Mouse (Mus musculus) testis, adult 2 months (tissue): Measurements from ENCODE around the gene Plagl2. TPM values are rescaled to one million over a fixed set of nuclear protein-coding genes. Genes with fewer than 3 reads are reported as not detected.

ENCODE experiments used
- H3K27ac ChIP-seq: fragments of 200-500 bp; 2 replicates; pipeline ENCODE4 v1.5.1; 2012; ENCODE audit warnings: low read depth, low read length; ENCODE audit not compliant: control insufficient read depth, insufficient read depth
- H3K27me3 ChIP-seq: fragments of 200-500 bp; 2 replicates; pipeline ENCODE4 v1.6.1; 2012; ENCODE audit warnings: mild to moderate bottlenecking, low read length, moderate library complexity; ENCODE audit not compliant: control insufficient read depth, insufficient read depth
- H3K36me3 ChIP-seq: fragments of 200-500 bp; 2 replicates; pipeline ENCODE4 v1.6.1; 2012; ENCODE audit warnings: mild to moderate bottlenecking, low read length; ENCODE audit not compliant: control insufficient read depth, insufficient read depth
- H3K4me1 ChIP-seq: fragments of 200-500 bp; 2 replicates; pipeline ENCODE4 v1.6.1; 2012; ENCODE audit warnings: low read length; ENCODE audit not compliant: control insufficient read depth, insufficient read depth
- H3K4me3 ChIP-seq: fragments of 200-500 bp; 2 replicates; pipeline ENCODE4 v1.5.1; 2012; ENCODE audit warnings: low read depth, mild to moderate bottlenecking, low read length, moderate library complexity, mixed read lengths; ENCODE audit not compliant: control insufficient read depth
- CTCF ChIP-seq: fragments of 200-500 bp; IDR thresholded peaks from 2 replicates; pipeline ENCODE4 v1.5.1; 2012; ENCODE audit warnings: low read depth, mild to moderate bottlenecking, inconsistent platforms, low read length, moderate library complexity; ENCODE audit not compliant: control insufficient read depth, insufficient read depth, insufficient replicate concordance
- POLR2A ChIP-seq: fragments of 200-500 bp; IDR thresholded peaks from 2 replicates; pipeline ENCODE4 v1.6.1; 2012; ENCODE audit warnings: low read depth, mild to moderate bottlenecking, inconsistent platforms, low read length, moderate library complexity; ENCODE audit not compliant: control insufficient read depth
- polyA plus RNA-seq: library from polyadenylated mRNA; depleted of rRNA; stranded (reverse); fragments of >200 nt; gene quantifications from 2 replicates; pipeline ENCODE4 v1.2.3, GENCODE M21; 2012

The Plagl2 gene
- polyA plus RNA-seq, 1 experiment: 17.3 TPM

DNA sequence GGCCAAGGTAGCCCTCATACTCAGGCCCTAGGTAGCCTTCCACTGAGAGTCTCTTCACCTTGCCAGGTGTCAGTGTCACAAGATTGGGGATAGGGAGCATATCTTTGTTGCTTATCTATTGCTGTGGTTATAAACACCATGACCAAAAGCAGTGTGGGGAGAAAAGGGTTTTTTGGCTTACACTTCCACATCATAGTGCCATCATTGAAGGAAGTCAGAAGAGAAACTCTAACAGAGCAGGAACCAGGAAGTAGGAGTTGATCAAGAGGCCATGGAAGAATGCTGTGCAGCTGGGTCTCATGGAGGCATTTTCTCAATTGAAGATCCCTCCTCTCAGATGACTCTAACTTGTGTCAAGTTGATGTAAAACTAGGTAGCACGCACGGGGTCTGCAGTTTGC is 33.1 kb downstream of the Plagl2 start:
- H3K27me3 ChIP-seq: no peaks in the 10 kb centered on the region
- peaks cover 1% of the 10 kb centered on the region; the same call in 1 of the 2 replicates for H3K36me3 ChIP-seq
- H3K4me1 ChIP-seq: no peaks in the 10 kb centered on the region
- H3K4me3 ChIP-seq: no peak overlapping the region
- H3K27ac ChIP-seq: no peak overlapping the region
- no peak for TF ChIP-seq CTCF
- TF ChIP-seq POLR2A: no peak

DNA sequence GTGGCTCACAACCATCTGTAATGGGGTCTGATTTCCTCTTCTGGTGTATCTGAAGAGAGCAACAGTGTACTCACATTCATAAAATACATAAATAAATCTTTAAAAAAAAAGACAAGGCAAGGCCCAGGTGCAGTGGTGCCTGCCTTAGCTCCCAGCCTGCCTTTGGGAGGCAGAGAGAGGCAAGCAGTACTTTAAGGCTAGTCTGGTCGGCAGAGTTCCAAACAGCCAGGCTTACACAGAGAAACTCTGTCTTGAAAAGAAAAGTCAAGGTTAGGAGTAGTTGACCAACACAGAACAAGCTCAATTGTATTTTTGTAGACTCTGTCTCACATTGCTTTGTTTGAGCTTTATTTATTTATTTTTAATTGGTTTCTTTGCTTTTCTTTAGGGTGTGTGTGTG is 38.5 kb downstream of the Plagl2 start:
- no peaks in the 10 kb centered on the region for H3K27me3 ChIP-seq
- peaks cover 7% of the 10 kb centered on the region for H3K36me3 ChIP-seq
- no peak overlapping the region for H3K27ac ChIP-seq
- TF ChIP-seq CTCF: no peak
- no peak for TF ChIP-seq POLR2A
- no peak overlapping the region for H3K4me3 ChIP-seq
- H3K4me1 ChIP-seq: no peaks in the 10 kb centered on the region

DNA sequence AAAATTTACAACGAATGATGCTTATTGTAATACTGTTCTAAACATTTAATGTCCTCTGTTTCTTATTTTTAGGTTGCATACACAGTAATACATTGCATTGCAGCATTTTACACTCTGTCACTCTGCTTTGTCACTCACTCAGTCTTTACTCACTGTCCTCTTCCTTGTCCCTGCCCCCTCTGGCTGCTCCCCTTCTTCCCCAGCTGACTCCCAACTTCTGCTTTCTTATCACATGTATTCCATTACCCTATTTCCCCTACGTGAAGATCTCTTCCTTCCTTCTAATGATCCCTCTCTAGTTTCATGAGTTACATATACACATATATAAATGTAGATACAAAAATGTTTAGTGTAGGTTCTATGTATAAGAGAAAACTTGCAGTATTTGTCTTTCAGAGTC is 42.1 kb downstream of the Plagl2 start:
- TF ChIP-seq CTCF: no peak
- TF ChIP-seq POLR2A: no peak
- no peak overlapping the region for H3K4me3 ChIP-seq
- no peaks in the 10 kb centered on the region for H3K4me1 ChIP-seq
- no peak overlapping the region for H3K27ac ChIP-seq
- peaks cover 6% of the 10 kb centered on the region for H3K36me3 ChIP-seq
- no peaks in the 10 kb centered on the region for H3K27me3 ChIP-seq

DNA sequence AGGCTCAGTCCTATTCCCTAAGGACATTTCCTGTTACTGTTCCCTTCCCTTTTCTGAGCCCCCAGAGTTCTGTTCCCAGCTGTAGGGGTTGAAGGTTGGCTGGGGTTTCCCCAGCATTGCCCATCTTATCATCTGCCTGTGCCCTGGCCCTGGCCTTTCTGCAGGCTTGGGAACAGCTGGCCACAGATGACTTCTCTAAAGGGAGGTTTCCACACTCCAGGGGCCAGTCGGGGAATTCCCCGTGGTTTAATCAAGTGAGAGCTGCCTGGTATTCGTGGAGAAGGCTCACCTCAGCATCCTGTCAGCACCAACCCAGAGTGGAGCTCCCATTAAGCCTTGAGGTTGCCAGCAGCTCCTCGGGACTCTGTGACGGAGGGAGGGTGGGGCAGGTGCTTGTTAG is 42.7 kb downstream of the Plagl2 start:
- Histone ChIP-seq H3K4me1 (no peaks in the 10 kb centered on the region), H3K27me3 (no peaks in the 10 kb centered on the region), H3K36me3 (peaks cover 6% of the 10 kb centered on the region), H3K27ac (no peak overlapping the region), H3K4me3 (no peak overlapping the region)
- no peak for TF ChIP-seq POLR2A
- TF ChIP-seq CTCF: no peak

DNA sequence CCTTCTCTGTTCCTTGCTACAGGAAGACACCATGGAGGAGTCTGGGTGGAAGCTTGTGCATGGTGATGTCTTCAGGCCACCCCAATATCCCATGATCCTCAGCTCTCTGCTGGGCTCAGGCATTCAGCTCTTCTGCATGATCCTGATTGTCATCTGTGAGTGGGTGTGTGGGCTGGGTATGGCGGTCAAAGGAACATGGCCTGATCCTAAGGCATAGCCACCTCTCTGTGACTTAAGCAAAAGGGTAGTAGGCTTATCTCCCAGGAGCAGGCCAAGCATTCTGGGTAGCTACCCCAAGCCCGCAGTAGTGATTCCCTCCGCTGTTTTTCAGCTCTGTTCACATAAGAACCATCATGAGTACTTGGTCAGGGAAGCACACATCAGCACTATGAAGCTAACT is 47.0 kb downstream of the Plagl2 start:
- H3K36me3 ChIP-seq: peaks cover 1% of the 10 kb centered on the region; the same call in 1 of the 2 replicates
- H3K27me3 ChIP-seq: no peaks in the 10 kb centered on the region
- no peaks in the 10 kb centered on the region for H3K4me1 ChIP-seq
- TF ChIP-seq POLR2A (no peak), CTCF (no peak)
- no peak overlapping the region for H3K27ac ChIP-seq
- H3K4me3 ChIP-seq: no peak overlapping the region

DNA sequence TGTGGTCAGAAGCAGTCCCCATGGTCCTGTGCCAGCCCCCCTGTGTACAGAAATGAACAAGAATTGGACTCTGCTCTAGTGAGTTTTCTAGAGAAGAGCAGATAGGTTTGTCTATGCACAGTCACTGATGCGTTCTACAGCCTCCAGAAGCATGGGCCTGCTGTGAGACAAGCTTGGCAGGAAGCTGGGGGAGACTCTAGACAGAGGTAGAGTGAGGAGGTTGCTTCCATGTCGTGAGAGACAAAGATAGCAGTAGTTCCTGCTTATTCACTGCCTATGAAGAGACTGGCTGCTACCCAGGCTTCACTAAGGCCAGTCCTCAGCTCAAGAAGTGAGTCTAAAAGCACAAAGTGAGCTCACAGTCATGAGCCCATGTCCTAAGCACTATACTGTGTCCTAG is 50.0 kb downstream of the Plagl2 start:
- no peaks in the 10 kb centered on the region for H3K4me1 ChIP-seq
- H3K36me3 ChIP-seq: peaks cover 1% of the 10 kb centered on the region; the same call in 1 of the 2 replicates
- H3K27ac ChIP-seq: no peak overlapping the region
- H3K27me3 ChIP-seq: no peaks in the 10 kb centered on the region
- no peak for TF ChIP-seq POLR2A
- TF ChIP-seq CTCF: no peak
- no peak overlapping the region for H3K4me3 ChIP-seq

DNA sequence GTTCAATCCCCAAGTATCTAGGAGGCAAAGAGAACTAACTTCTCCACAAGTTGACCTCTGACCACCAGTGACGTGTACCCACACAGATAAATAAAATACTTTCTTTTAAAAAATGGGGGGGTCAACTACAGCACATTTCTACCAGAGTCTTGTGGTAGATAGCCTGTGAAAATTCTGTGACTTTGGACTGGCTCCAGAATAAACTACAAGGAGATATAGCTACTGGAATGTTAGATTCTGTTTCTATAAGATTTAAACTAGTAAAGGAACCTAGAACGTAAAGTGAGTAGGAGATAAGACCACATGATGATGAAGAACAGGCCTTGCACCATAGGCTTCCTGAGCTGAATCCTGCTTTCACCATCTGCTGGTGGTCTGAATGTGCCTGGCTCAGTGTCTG is 53.4 kb downstream of the Plagl2 start:
- Histone ChIP-seq H3K4me1 (no peaks in the 10 kb centered on the region), H3K4me3 (no peak overlapping the region), H3K36me3 (peaks cover 1% of the 10 kb centered on the region; the same call in 1 of the 2 replicates), H3K27me3 (no peaks in the 10 kb centered on the region), H3K27ac (no peak overlapping the region)
- TF ChIP-seq CTCF (no peak), POLR2A (no peak)

DNA sequence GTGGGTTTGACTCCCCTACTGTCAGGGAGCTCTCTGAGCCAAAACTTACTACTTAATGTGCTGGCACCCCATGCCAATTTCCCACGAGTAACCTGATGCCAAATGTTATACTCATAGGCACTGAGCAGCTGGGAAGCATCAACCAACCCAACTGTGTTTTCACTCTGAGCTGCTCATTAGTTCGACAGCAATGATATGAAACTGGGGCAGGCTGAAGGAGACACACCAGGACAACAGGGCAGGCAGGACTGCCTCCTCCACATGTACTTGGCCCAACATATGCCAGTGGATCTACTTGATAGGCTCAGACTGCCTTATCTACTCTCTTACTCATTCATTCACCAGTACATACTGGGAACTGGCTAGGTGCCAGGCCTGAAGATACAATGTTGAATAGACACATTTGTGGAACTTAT is 55.0 kb downstream of the Plagl2 start:
- H3K36me3 ChIP-seq: no peaks in the 10 kb centered on the region; the same call in 1 of the 2 replicates
- no peaks in the 10 kb centered on the region for H3K27me3 ChIP-seq
- no peak overlapping the region for H3K4me3 ChIP-seq
- H3K27ac ChIP-seq: no peak overlapping the region
- no peaks in the 10 kb centered on the region for H3K4me1 ChIP-seq
- TF ChIP-seq POLR2A: no peak
- TF ChIP-seq CTCF: no peak
